Mouse (Mus musculus) cortical plate, adult 2 months (tissue): ENCODE measurements around the gene Cops7b.
A peak's percentile ranks its signal among the peaks of the same experiment; 100 is the strongest.

Experiments used
- CTCF ChIP-seq: fragments of 200-500 bp; IDR thresholded peaks from 2 replicates; pipeline ENCODE4 v1.5.1; 2011; ENCODE audit warnings: mild to moderate bottlenecking, control low read depth, low read length; ENCODE audit not compliant: insufficient read depth; ENCODE audit errors: extremely low read depth
- POLR2A ChIP-seq: fragments of 200-500 bp; IDR thresholded peaks from 2 replicates; pipeline ENCODE4 v1.6.1; 2011; ENCODE audit warnings: mild to moderate bottlenecking, low read length, control low read depth; ENCODE audit not compliant: insufficient read depth; ENCODE audit errors: extremely low read depth

GRCm38 (mm10) chr1:86533411-86534130, 49.1 kb upstream of the Cops7b start:
- TF ChIP-seq POLR2A, result no peak
- 0 out of 2 replicates have a peak, but pooled peaks have one; percentile 9 for TF ChIP-seq CTCF
